Mouse (Mus musculus) limb, embryonic 12.5 days (tissue): ENCODE data around the gene Wdr95. TPM values are rescaled to one million over a fixed set of nuclear protein-coding genes. Genes with fewer than 3 reads are reported as not detected.

Source experiments
- ATAC-seq: fragments of 200-750 bp; cut with Nextera tagmentation; 2 replicates; pipeline ENCODE4 v1.8.0; 2017; ENCODE audit warnings: low read depth, moderate TSS enrichment; ENCODE audit not compliant: insufficient number of reproducible peaks, insufficient read depth, low FRiP score, low TSS enrichment
- H3K27ac ChIP-seq: fragments of 300-500 bp; sonication (generic); 2 replicates; pipeline ENCODE4 v1.5.1; 2016; ENCODE audit warnings: mild to moderate bottlenecking, moderate library complexity
- H3K27me3 ChIP-seq: fragments of 300-500 bp; sonication (generic); 2 replicates; pipeline ENCODE4 v1.6.1; 2016; ENCODE audit warnings: mild to moderate bottlenecking, moderate library complexity
- H3K36me3 ChIP-seq: fragments of 300-500 bp; sonication (generic); 2 replicates; pipeline ENCODE4 v1.6.1; 2016; ENCODE audit warnings: mild to moderate bottlenecking, moderate library complexity
- H3K4me1 ChIP-seq: fragments of 300-500 bp; sonication (generic); replicated peaks from 2 replicates; pipeline ENCODE4 v1.6.1; 2016
- H3K4me2 ChIP-seq: fragments of 300-500 bp; sonication (generic); 2 replicates; pipeline ENCODE4 v1.6.1; 2016; ENCODE audit warnings: mild to moderate bottlenecking, moderate library complexity
- H3K4me3 ChIP-seq: fragments of 300-500 bp; sonication (generic); replicated peaks from 2 replicates; pipeline ENCODE4 v1.5.1; 2016; ENCODE audit warnings: mild to moderate bottlenecking
- H3K9ac ChIP-seq: fragments of 300-500 bp; sonication (generic); replicated peaks from 2 replicates; pipeline ENCODE4 v1.6.1; 2016; ENCODE audit warnings: mild to moderate bottlenecking, moderate library complexity
- H3K9me3 ChIP-seq: fragments of 300-500 bp; sonication (generic); 2 replicates; pipeline ENCODE4 v1.6.1; 2016; ENCODE audit warnings: mild to moderate bottlenecking, moderate library complexity
- WGBS: fragments of 180-500 bp; shearing (Covaris S2); methylation state at CpG from one replicate; pipeline ENCODE4 v1.1.7; 2016; 5-methylcytosine and 5-hydroxymethylcytosine counted together
- polyA plus RNA-seq: library from polyadenylated mRNA; unstranded; fragments of >200 nt; fragmentation: Nextera tagmentation; extraction: Ambion mirVana; gene quantifications from 2 replicates; pipeline ENCODE4 v1.2.1, GENCODE M21; 2016

The Wdr95 gene
- polyA plus RNA-seq, 1 experiment from 2014 or later, result not detected

DNA sequence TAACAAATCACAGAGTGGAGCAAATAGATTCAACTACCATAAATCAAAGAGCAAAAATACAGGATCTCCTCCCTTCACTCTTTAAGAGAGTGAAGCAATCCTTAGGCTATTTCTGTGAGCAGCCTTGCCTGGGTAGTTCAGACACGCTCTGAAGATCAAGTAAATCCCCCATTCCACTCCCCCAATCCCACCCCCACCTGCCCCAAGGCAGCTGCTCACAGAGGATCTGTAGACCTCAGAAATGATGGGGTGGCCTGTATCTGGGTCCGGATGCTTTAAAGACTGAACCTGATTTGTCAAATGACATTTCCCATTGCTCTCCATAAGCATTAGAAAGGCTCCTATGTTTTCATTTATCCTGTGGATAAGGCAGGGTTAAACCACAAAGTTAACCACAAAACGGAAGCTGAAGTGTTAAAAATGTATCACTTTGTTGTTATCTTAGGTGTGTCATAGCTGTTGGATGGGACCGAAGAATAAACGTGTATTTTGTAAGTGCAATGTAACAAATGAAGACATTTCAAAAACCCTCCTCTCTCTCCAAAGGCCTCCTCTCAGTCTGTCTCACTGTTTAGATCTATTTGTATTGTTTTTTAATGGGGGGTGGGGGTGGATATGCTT is 54.3 kb downstream of the Wdr95 start:
- no peak overlapping the region for H3K9ac ChIP-seq

DNA sequence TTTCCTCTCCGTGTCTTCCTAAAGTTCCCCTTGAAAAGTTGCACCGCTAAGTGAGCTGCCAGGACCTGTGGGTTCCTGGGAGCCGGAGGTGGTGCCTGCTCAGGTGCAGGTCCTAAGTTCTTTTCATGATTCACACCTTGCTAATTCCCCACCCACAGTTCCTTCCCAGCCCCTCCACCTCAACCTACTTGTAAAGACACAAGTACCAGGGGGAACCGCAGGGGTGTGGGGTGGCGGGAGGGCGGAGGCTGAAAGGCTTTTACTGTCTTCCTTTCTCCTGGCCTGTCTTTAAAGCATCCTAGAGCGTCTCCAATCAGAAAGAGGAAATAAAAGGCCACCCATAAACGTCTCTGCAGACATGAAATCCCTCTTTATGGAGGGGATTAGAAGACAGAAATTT is 55.0 kb downstream of the Wdr95 start:
- no peak overlapping the region for H3K4me3 ChIP-seq
- no peak overlapping the region for H3K9ac ChIP-seq
- ATAC-seq, result no peak
- H3K4me1 ChIP-seq, result peaks cover 14% of the 10 kb centered on the region
- H3K9me3 ChIP-seq, result no peaks in the 10 kb centered on the region
- WGBS, result 13% methylated on average over 8 of the region's 8 CpGs
- H3K27me3 ChIP-seq, result no peaks in the 10 kb centered on the region
- H3K36me3 ChIP-seq, result no peaks in the 10 kb centered on the region
- H3K27ac ChIP-seq, result no peak overlapping the region
- no peak overlapping the region; the same call in 1 of the 2 replicates for H3K4me2 ChIP-seq

More for the DNA sequence above, 54.3 kb downstream of the Wdr95 start:
- H3K27ac ChIP-seq, result no peak overlapping the region
- no peaks in the 10 kb centered on the region for H3K36me3 ChIP-seq
- no peak overlapping the region for H3K4me3 ChIP-seq
- peaks cover 14% of the 10 kb centered on the region for H3K4me1 ChIP-seq
- H3K4me2 ChIP-seq, result no peak overlapping the region
- H3K9me3 ChIP-seq, result no peaks in the 10 kb centered on the region
- no peak for ATAC-seq
- no peaks in the 10 kb centered on the region for H3K27me3 ChIP-seq
- WGBS, result 64% methylated on average over 5 of the region's 5 CpGs

DNA sequence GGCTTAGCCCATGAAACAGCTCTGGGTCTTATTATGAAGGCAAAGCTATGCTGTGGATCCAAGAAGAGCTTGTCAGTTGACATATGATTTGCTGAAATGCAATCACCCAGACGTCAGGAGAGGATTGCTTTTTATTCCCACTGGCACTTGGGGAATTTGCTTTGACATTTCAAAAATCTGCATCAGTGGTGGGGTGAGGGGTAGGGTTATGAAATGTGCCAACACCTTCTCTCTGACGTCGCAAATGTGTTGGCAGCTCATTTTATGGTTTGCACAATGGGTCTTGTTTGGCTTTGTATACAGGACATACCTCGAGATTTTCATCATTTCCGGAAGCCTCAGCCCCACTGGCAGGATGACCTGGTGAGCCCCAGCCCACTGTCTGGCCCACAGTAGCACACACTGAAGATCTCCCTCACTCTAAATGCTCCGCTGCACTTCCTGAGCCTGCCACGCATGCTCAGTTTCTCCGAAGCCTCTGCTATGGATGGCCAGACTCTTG is 55.7 kb downstream of the Wdr95 start:
- Histone ChIP-seq H3K9me3 (no peaks in the 10 kb centered on the region), H3K4me3 (no peak overlapping the region), H3K9ac (no peak overlapping the region), H3K4me1 (peaks cover 14% of the 10 kb centered on the region), H3K36me3 (no peaks in the 10 kb centered on the region), H3K27ac (no peak overlapping the region), H3K27me3 (no peaks in the 10 kb centered on the region), H3K4me2 (no peak overlapping the region)
- WGBS, result 47% methylated on average over 8 of the region's 8 CpGs
- ATAC-seq, result no peak

DNA sequence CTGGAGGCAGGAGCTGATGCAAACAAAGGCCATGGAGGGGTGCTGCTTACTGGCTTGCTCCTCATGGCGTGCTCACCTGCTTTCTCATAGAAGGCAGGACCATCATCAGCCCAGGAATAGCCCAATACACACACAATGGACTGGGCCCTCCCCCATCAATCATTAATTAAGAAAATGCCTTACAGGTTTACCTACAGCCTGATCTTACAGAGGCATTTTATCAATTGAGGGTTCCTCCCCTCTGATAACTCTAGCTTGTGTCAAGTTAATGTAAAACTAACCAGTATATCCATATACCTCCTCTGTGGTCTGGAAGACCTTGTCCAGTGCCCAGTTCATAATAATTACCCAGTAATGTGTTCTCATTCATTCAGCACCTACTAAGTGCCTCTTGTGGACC is 56.8 kb downstream of the Wdr95 start:
- H3K4me3 ChIP-seq, result no peak overlapping the region
- H3K36me3 ChIP-seq, result no peaks in the 10 kb centered on the region
- 82% methylated on average over 1 of the region's 1 CpGs for WGBS
- no peak overlapping the region for H3K4me2 ChIP-seq
- no peak for ATAC-seq
- no peak overlapping the region for H3K9ac ChIP-seq
- no peaks in the 10 kb centered on the region for H3K9me3 ChIP-seq
- H3K27ac ChIP-seq, result no peak overlapping the region
- peaks cover 14% of the 10 kb centered on the region for H3K4me1 ChIP-seq
- H3K27me3 ChIP-seq, result no peaks in the 10 kb centered on the region

DNA sequence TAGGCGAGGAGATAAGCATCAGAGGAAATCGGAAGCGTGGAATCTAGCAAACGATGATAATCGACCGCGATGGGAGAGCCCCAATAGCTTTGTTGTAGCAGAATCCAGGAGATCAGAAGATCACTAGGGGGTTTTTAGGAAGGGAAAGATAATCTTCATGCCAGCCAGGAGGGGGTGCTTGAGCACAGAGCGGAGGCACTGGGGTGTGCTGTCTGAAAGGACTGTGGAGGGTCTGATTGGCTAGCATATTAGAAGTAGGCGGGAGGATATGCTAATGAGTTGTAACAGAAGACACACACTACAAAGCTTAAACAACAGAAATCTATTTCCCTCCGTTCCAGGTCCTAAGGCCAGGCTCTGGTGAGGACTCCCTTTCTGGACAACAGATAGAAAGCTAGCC is 57.4 kb downstream of the Wdr95 start:
- H3K27me3 ChIP-seq, result no peaks in the 10 kb centered on the region

DNA sequence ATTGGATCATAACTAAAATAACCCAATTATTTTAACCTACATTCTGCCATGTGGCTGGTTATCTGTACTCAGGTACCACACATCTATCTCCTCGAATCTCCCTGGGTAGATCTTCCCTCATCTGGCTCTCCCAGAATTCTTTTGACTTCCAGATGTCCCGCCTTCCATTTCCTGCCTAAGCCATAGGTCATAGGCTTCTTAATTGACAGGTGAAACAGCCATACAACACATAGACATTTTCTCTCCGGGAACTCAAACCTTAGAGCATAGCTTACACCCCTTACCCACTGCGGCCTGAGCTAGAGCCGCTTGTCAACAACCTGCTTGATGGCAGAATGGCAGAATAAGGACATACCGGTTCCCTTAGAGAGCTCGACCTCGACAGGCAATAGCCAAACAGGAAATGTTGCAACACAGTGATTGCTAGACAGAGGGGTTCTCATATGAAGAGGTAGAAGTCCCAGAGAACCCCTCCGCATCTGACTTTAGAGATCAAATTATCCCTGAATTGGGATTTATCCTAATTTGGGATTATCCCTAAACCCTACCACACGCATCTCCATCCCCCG is 58.9 kb downstream of the Wdr95 start:
- Histone ChIP-seq H3K4me1 (peaks cover 14% of the 10 kb centered on the region), H3K36me3 (no peaks in the 10 kb centered on the region), H3K4me2 (no peak overlapping the region), H3K9me3 (no peaks in the 10 kb centered on the region), H3K27ac (no peak overlapping the region), H3K27me3 (no peaks in the 10 kb centered on the region), H3K9ac (no peak overlapping the region), H3K4me3 (no peak overlapping the region)
- ATAC-seq, result no peak
- 86% methylated on average over 11 of the region's 11 CpGs for WGBS

More for the DNA sequence above, 57.4 kb downstream of the Wdr95 start:
- H3K36me3 ChIP-seq, result no peaks in the 10 kb centered on the region
- no peak for ATAC-seq
- H3K4me2 ChIP-seq, result no peak overlapping the region
- no peak overlapping the region for H3K4me3 ChIP-seq
- H3K9ac ChIP-seq, result no peak overlapping the region
- H3K4me1 ChIP-seq, result peaks cover 14% of the 10 kb centered on the region
- no peaks in the 10 kb centered on the region for H3K9me3 ChIP-seq
- WGBS, result 66% methylated on average over 10 of the region's 10 CpGs
- no peak overlapping the region for H3K27ac ChIP-seq

DNA sequence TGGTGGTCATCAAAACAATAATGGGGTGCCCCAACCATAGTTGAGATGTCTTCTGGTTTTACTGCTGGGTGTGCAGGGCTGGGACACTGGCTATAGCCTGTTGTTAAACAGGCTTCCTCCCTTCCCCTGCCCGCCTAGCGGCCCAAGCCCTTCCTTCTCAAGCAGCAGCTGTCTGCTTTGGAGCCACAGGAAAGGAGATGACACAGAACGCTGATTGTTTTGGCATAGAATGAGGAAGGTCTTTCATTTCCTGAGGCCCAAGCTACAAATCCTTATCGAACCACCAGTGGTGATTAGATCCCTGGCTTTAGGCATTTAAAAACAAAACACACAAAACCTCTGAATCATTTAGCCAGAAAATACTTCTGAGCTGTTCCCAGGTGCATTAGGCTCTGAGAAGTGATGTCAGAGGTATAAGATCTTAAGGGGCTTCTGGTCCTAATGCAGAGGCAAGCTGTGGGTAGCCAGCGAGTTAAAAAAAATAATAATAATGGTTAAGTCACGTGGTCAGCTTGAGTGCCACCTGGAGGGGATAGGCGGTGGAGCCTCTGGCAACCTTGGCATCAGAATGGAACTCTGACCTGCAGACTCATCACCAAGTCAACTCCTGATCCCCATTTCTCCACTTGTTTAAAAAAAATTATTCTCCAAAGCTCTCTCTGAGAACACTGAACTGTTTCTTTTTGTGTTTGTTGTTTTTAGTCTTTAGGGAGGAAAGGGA is 60.5 kb downstream of the Wdr95 start:
- Histone ChIP-seq H3K9me3 (no peaks in the 10 kb centered on the region), H3K27me3 (no peaks in the 10 kb centered on the region), H3K4me3 (no peak overlapping the region), H3K27ac (no peak overlapping the region), H3K9ac (no peak overlapping the region), H3K4me2 (no peak overlapping the region), H3K36me3 (no peaks in the 10 kb centered on the region), H3K4me1 (peaks cover 11% of the 10 kb centered on the region; the same call in 1 of the 2 replicates)
- ATAC-seq, result no peak
- WGBS, result 60% methylated on average over 7 of the region's 7 CpGs

DNA sequence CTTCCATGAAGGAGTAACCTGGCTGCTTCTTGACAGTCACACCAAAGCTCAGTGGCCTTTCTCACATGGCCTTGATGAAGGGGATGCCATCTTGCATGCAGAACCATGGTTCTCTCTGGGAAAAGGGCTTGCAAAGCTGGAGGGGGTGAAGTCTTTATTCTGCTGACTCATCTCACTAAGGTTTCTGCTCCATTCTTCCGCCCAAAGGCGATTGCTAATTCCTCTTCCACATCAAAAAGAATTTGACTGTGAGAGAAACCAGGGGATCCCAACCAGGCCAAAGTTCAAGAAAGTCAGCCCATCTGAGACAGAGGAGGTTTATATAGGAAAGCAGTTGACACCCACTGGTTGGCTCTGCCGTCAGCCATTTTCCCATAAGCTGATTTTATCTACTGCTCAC is 61.5 kb downstream of the Wdr95 start:
- Histone ChIP-seq H3K9ac (no peak overlapping the region), H3K36me3 (no peaks in the 10 kb centered on the region), H3K27ac (no peak overlapping the region), H3K27me3 (no peaks in the 10 kb centered on the region), H3K4me1 (peaks cover 6% of the 10 kb centered on the region; the same call in 1 of the 2 replicates), H3K9me3 (no peaks in the 10 kb centered on the region), H3K4me3 (no peak overlapping the region), H3K4me2 (no peak overlapping the region)
- no peak for ATAC-seq
- 52% methylated on average over 3 of the region's 3 CpGs for WGBS

DNA sequence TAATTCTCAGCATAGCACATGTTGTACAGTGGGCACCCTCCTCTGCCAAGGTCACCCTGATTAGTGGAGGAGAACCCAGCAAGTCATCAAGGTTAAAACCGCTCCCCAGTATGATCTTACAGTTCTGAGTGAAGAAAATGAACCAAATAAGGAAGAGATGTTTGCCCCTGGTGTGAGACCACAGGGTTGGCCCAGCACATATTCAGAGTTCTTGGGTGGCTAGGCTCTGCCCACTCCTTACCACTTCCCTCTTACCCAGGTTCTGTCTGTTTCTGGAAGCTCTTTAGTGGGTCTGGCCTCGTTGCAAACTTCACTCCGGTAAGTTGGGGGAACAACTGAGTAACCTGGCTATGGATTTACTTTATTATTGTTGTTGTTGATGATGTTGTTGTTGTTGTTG is 65.7 kb downstream of the Wdr95 start:
- Histone ChIP-seq H3K4me1 (peaks cover 6% of the 10 kb centered on the region; the same call in 1 of the 2 replicates), H3K9me3 (no peaks in the 10 kb centered on the region), H3K4me3 (no peak overlapping the region), H3K4me2 (no peak overlapping the region), H3K36me3 (no peaks in the 10 kb centered on the region), H3K9ac (no peak overlapping the region), H3K27me3 (no peaks in the 10 kb centered on the region), H3K27ac (no peak overlapping the region)
- no peak for ATAC-seq
- 87% methylated on average over 3 of the region's 3 CpGs for WGBS

DNA sequence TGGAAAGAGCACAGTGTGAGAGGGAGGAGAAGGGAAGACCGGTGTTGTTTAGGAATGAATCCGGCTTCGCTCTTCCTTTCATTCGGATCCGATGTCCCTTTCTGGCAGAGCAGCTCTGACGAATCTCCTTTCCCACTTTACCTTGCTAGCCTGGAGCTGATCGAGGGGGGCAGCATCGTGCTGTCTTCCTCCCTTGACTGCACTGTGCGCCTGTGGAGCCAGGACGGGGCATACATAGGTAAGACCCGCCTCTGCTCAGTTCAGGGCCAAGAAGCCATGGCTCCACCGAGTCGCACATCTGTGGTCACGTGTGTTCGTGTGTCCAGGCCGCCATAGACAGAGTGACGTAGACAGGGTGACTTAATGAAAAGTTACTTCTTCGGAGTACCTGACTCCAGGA is 68.9 kb downstream of the Wdr95 start:
- H3K9me3 ChIP-seq, result no peaks in the 10 kb centered on the region
- no peak overlapping the region for H3K27ac ChIP-seq
- H3K4me1 ChIP-seq, result peaks cover 6% of the 10 kb centered on the region; the same call in 1 of the 2 replicates
- 54% methylated on average over 18 of the region's 18 CpGs for WGBS
- no peaks in the 10 kb centered on the region for H3K36me3 ChIP-seq
- no peak overlapping the region for H3K9ac ChIP-seq
- no peak; the same call in 1 of the 2 replicates for ATAC-seq
- H3K27me3 ChIP-seq, result no peaks in the 10 kb centered on the region
- H3K4me3 ChIP-seq, result no peak overlapping the region
- no peak overlapping the region for H3K4me2 ChIP-seq

DNA sequence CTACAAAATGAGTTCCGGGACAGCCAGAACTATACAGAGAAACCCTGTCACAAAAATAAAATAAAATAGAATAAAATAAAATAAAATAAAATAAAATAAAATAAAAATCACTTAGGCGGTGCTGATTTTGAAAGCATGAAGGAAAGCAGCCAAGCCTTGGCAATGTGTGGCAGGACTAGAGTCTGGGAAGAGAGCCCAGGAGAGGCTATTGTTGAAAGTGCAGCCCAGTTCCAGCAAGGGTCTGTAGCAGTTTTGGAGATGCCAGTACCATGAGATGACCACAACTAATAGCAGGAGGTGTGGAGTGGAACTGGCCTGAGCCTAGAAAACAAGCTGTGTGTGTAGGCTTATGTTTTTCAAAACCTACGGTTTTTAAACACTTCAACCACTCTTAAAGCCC is 73.5 kb downstream of the Wdr95 start:
- H3K27me3 ChIP-seq, result no peaks in the 10 kb centered on the region
- H3K4me2 ChIP-seq, result no peak overlapping the region
- H3K4me3 ChIP-seq, result no peak overlapping the region
- no peaks in the 10 kb centered on the region for H3K36me3 ChIP-seq
- H3K27ac ChIP-seq, result no peak overlapping the region
- ATAC-seq, result no peak
- 93% methylated on average over 3 of the region's 3 CpGs for WGBS
- H3K9ac ChIP-seq, result no peak overlapping the region
- no peaks in the 10 kb centered on the region for H3K4me1 ChIP-seq
- no peaks in the 10 kb centered on the region for H3K9me3 ChIP-seq
